ENCODE assay signal across 19 mouse cellular contexts in genomic region chr6:140927616-140928015, GRCm38 (mm10).
"Had no signal": no experiment of that assay in that cellular context is flagged by ENCODE, and none has a peak within 500 bp of the region (broad histone marks: within the 10 kb centered on the region; RNA-seq: fewer than 3 reads in every experiment).

No protein-coding gene starts in this region.

- H3K27ac ChIP-seq: lung, embryonic 15.5 days; midbrain, embryonic 10.5 days; midbrain, embryonic 12.5 days; neural tube, embryonic 13.5 days; neural tube, embryonic 15.5 days had no signal

- H3K36me3 ChIP-seq: lung, embryonic 15.5 days; midbrain, embryonic 10.5 days; midbrain, embryonic 12.5 days; neural tube, embryonic 13.5 days; neural tube, embryonic 15.5 days had no signal

- H3K9me3 ChIP-seq: lung, embryonic 15.5 days; midbrain, embryonic 10.5 days; midbrain, embryonic 12.5 days; neural tube, embryonic 13.5 days; neural tube, embryonic 15.5 days had no signal

- DNase-seq: lung, adult 18-20 months; lung, postnatal 10 days; lung, postnatal 4 days; midbrain, embryonic 14.5 days; retina, postnatal 1 day; right cerebral cortex, adult 18-20 months; right cerebral cortex, postnatal 25 days; right cerebral cortex, postnatal 4 days; spleen, adult 18-20 months; thymus, adult 18-20 months; thymus, postnatal 14 days; thymus, postnatal 36 days had no signal

- H3K4me2 ChIP-seq: lung, embryonic 15.5 days; midbrain, embryonic 12.5 days; neural tube, embryonic 13.5 days; neural tube, embryonic 15.5 days had no signal

- H3K27me3 ChIP-seq: lung, embryonic 15.5 days; midbrain, embryonic 12.5 days; neural tube, embryonic 13.5 days; neural tube, embryonic 15.5 days had no signal

- H3K4me3 ChIP-seq: lung, embryonic 15.5 days; midbrain, embryonic 10.5 days; midbrain, embryonic 12.5 days; myocyte; neural tube, embryonic 13.5 days; neural tube, embryonic 15.5 days had no signal

- H3K4me1 ChIP-seq: lung, embryonic 15.5 days; midbrain, embryonic 12.5 days; neural tube, embryonic 13.5 days; neural tube, embryonic 15.5 days had no signal

- H3K9ac ChIP-seq: lung, embryonic 15.5 days; midbrain, embryonic 12.5 days; neural tube, embryonic 13.5 days; neural tube, embryonic 15.5 days had no signal

- ATAC-seq: midbrain, embryonic 16.5 days had no signal
